Mouse (Mus musculus): ENCODE measurements at regions not wholly inside any gene's neighbourhood (a gene's known extent, or its start where the extent isn't known, plus 50 kb on each side); places are given as distances from the start of the nearest gene placed in this dataset.

DNA sequence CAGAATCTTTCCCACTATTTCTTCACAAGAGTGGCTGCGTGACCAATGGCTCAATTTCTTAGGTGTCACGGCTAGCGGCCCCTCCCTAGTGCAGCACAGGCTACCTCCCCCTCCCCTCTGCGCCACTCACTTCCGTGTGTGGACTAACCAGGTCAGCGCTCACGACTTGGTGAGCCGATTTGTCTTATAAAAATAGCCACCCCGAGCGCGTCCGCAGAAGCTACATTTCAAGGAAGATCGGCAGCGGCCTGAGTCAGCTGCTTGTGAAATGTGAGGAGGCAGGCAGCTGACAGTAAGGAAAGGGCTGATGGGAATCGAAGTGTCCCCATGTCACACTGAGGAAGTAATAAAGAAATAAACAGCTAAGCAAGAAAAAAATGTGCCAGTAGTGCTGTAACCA lies 82.3 kb upstream of the Pced1b start:
- 75% methylated on average over 15 of the region's 15 CpGs for WGBS
- no peak overlapping the region for H3K4me2 ChIP-seq (replicated peaks)
- H3K27ac ChIP-seq (replicated peaks): no peak overlapping the region

GRCm38 (mm10) chr15:97163971-97164370 lies 82.9 kb upstream of the Pced1b start:
- no peak for ATAC-seq (ENCODE audit: insufficient number of reproducible peaks, low FRiP score, low TSS enrichment, low read depth)
- H3K36me3 ChIP-seq: no peaks in the 10 kb centered on the region
- no peaks in the 10 kb centered on the region for H3K9me3 ChIP-seq (replicated peaks)
- WGBS: 92% methylated on average over 6 of the region's 6 CpGs
- H3K4me3 ChIP-seq (replicated peaks): no peak overlapping the region
- no peak overlapping the region for H3K27ac ChIP-seq (replicated peaks)
- no peaks in the 10 kb centered on the region for H3K4me1 ChIP-seq
- H3K4me2 ChIP-seq (replicated peaks): no peak overlapping the region
- no peaks in the 10 kb centered on the region for H3K27me3 ChIP-seq
- H3K9ac ChIP-seq: no peak overlapping the region

More for the DNA sequence above, 82.3 kb upstream of the Pced1b start:
- H3K9me3 ChIP-seq (replicated peaks): no peaks in the 10 kb centered on the region
- ATAC-seq (ENCODE audit: insufficient number of reproducible peaks, low FRiP score, low TSS enrichment, low read depth): no peak
- H3K9ac ChIP-seq: no peak overlapping the region
- H3K4me1 ChIP-seq: no peaks in the 10 kb centered on the region
- H3K4me3 ChIP-seq (replicated peaks): no peak overlapping the region
- no peaks in the 10 kb centered on the region for H3K36me3 ChIP-seq
- no peaks in the 10 kb centered on the region for H3K27me3 ChIP-seq

GRCm38 (mm10) chr15:97163090-97163489 lies 83.8 kb upstream of the Pced1b start:
- no peak overlapping the region for H3K9ac ChIP-seq
- no peaks in the 10 kb centered on the region for H3K9me3 ChIP-seq (replicated peaks)
- no peak for ATAC-seq (ENCODE audit: insufficient number of reproducible peaks, low FRiP score, low TSS enrichment, low read depth)
- H3K36me3 ChIP-seq: no peaks in the 10 kb centered on the region
- H3K4me1 ChIP-seq: no peaks in the 10 kb centered on the region
- WGBS: 90% methylated on average over 8 of the region's 8 CpGs
- no peak overlapping the region for H3K27ac ChIP-seq (replicated peaks)
- H3K4me2 ChIP-seq (replicated peaks): no peak overlapping the region
- no peaks in the 10 kb centered on the region for H3K27me3 ChIP-seq
- no peak overlapping the region for H3K4me3 ChIP-seq (replicated peaks)

DNA sequence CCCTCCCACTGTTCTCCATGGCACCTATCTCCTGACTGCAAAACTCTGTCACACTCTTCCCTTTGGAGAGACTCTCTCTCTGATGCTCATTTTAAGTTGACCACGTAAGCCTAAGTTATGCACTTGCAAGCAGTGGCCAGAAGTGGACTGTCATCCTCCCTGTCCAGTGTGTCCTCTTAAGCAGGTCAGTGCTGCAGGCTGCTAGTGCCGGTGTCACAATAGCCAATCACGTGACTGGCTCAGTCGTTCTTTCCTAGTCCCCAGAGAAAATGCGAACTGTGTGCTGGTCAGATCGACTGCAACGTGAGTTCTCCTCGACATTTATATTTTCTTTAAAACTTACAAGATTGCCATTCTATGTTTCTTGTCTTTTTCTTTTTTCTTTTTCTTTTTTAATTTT lies 84.6 kb upstream of the Pced1b start:
- ATAC-seq (ENCODE audit: insufficient number of reproducible peaks, low FRiP score, low TSS enrichment, low read depth): no peak
- H3K27me3 ChIP-seq: no peaks in the 10 kb centered on the region
- H3K36me3 ChIP-seq: no peaks in the 10 kb centered on the region
- no peak overlapping the region for H3K9ac ChIP-seq
- H3K4me3 ChIP-seq (replicated peaks): no peak overlapping the region
- H3K9me3 ChIP-seq (replicated peaks): no peaks in the 10 kb centered on the region
- H3K27ac ChIP-seq (replicated peaks): no peak overlapping the region
- H3K4me2 ChIP-seq (replicated peaks): no peak overlapping the region
- no peaks in the 10 kb centered on the region for H3K4me1 ChIP-seq
- WGBS: 86% methylated on average over 8 of the region's 8 CpGs

DNA sequence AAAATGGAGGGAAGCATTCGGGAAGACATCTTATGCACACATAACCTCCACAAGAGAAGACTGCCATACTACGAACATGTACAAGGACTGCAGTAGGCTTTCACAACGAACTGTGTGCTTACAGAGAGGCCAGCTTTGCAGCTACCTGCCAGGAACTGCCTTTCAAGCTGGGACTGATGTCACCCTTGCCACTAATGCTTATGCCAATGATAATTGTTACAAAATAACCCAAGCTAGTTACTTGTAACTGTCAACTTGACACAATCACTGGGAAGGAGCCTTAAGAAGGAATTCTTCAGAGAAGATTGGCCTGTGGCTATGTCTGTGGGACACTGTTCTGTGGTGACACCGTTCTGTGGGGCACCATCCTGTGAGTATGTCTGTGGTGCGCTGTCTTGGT lies 85.4 kb upstream of the Pced1b start:
- Histone ChIP-seq H3K27ac (replicated peaks) (no peak overlapping the region), H3K9ac (no peak overlapping the region), H3K4me3 (replicated peaks) (no peak overlapping the region), H3K27me3 (no peaks in the 10 kb centered on the region), H3K36me3 (no peaks in the 10 kb centered on the region), H3K4me2 (replicated peaks) (no peak overlapping the region), H3K9me3 (replicated peaks) (no peaks in the 10 kb centered on the region), H3K4me1 (no peaks in the 10 kb centered on the region)
- ATAC-seq (ENCODE audit: insufficient number of reproducible peaks, low FRiP score, low TSS enrichment, low read depth): no peak
- WGBS: 89% methylated on average over 5 of the region's 5 CpGs

DNA sequence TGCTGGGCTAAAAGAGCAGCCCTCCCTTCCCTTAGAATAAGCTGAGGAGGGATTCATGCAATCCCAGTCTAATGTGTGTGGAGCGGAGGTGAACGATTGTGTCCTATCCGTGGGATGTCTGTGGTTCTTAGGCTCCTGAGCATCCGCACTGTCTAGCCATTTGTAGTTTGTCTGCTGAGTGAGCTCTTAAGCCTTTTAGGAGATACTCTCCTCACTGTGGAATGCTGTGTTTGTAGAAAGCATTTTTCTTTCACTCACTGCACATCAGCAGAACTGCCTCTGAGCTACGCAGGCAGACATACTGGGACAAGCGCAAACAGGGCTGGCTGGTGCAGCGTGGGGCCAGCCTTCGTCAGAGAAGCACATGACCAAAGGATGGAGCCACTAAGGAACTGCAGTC lies 94.6 kb upstream of the Pced1b start:
- H3K4me2 ChIP-seq (replicated peaks): no peak overlapping the region
- no peak for ATAC-seq (ENCODE audit: insufficient number of reproducible peaks, low FRiP score, low TSS enrichment, low read depth)
- no peak overlapping the region for H3K27ac ChIP-seq (replicated peaks)
- no peak overlapping the region for H3K4me3 ChIP-seq (replicated peaks)
- no peaks in the 10 kb centered on the region for H3K4me1 ChIP-seq
- no peak overlapping the region for H3K9ac ChIP-seq
- H3K36me3 ChIP-seq: no peaks in the 10 kb centered on the region
- H3K9me3 ChIP-seq (replicated peaks): no peaks in the 10 kb centered on the region
- 57% methylated on average over 8 of the region's 8 CpGs for WGBS
- H3K27me3 ChIP-seq: no peaks in the 10 kb centered on the region

- ATAC-seq (ENCODE audit: insufficient number of reproducible peaks, low FRiP score, low TSS enrichment, low read depth): no peak
- no peaks in the 10 kb centered on the region for H3K36me3 ChIP-seq
These were observed 95.1 kb upstream of the Pced1b start for GRCm38 (mm10) chr15:97151793-97152192.

DNA sequence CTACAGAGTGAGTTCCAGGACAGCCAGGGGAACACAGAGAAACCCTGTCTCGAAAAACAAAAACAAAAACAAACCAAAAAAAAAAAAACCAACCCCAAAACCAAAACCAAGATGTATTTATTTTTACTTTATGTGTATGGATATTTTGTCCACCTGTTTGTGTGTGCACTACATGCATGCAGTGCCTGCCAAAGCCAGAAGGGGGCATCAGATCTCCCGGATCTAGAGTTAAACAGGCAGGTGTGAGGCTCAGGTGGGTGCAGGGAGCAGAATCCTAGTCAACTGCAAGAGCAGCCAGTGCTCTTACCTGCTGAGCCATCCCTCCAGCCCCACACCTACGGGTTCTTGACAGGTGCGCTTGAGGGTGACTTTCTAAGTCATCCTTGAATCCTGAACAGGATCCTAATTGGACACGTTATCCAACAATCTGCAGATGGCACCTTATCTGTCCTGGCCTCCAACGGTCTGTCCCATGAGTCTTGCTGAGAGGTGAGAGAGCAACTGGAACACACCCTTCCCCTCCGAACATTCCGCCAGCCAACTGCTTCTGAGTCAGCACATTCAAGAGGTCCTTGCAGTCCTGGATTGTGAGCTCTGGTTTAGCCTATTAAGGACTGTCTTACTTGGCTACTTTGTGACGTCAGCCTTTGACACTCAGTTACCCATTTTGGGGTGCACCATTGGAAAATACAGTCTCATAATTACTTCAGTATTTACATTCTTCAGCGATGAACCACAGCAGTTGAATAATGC lies 95.4 kb upstream of the Slc38a4 start:
- H3K36me3 ChIP-seq: no peaks in the 10 kb centered on the region
- 85% methylated on average over 10 of the region's 10 CpGs for WGBS
- H3K4me1 ChIP-seq: no peaks in the 10 kb centered on the region
- no peak for ATAC-seq (ENCODE audit: insufficient number of reproducible peaks, low FRiP score, low TSS enrichment, low read depth)
- no peak overlapping the region for H3K9ac ChIP-seq
- H3K4me2 ChIP-seq (replicated peaks): no peak overlapping the region
- no peak overlapping the region for H3K4me3 ChIP-seq (replicated peaks)
- no peaks in the 10 kb centered on the region for H3K9me3 ChIP-seq (replicated peaks)
- H3K27ac ChIP-seq (replicated peaks): no peak overlapping the region
- H3K27me3 ChIP-seq: no peaks in the 10 kb centered on the region

More at GRCm38 (mm10) chr15:97151793-97152192, 95.1 kb upstream of the Pced1b start:
- H3K4me3 ChIP-seq (replicated peaks): no peak overlapping the region
- no peaks in the 10 kb centered on the region for H3K4me1 ChIP-seq
- H3K9ac ChIP-seq: no peak overlapping the region
- H3K4me2 ChIP-seq (replicated peaks): no peak overlapping the region
- no peaks in the 10 kb centered on the region for H3K27me3 ChIP-seq
- 80% methylated on average over 12 of the region's 12 CpGs for WGBS
- no peaks in the 10 kb centered on the region for H3K9me3 ChIP-seq (replicated peaks)
- no peak overlapping the region for H3K27ac ChIP-seq (replicated peaks)

DNA sequence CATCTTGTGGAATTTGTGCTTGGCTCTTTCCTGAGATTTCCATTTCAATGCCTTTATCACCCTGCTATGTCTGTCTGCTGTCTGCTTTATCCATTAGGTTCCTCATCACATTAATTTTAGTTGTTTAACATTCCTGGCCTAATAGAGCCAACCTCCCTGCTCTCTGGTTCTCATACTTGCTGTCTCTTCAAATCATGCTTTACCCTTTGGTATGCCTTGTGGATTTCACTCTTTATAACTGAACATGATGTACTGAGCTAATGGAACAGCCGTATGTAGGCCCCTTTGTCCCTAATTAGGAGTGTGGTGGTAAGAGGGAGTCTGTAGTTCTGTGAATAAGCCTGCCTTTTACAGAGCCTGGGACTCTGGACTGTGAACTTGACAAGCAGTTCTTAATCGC lies 86.2 kb upstream of the Slc38a4 start:
- WGBS: 72% methylated on average over 2 of the region's 2 CpGs
- Histone ChIP-seq H3K9me3 (replicated peaks) (no peaks in the 10 kb centered on the region), H3K4me3 (replicated peaks) (no peak overlapping the region), H3K27ac (replicated peaks) (no peak overlapping the region), H3K4me2 (replicated peaks) (no peak overlapping the region), H3K4me1 (no peaks in the 10 kb centered on the region), H3K9ac (no peak overlapping the region), H3K36me3 (no peaks in the 10 kb centered on the region), H3K27me3 (no peaks in the 10 kb centered on the region)
- no peak for ATAC-seq (ENCODE audit: insufficient number of reproducible peaks, low FRiP score, low TSS enrichment, low read depth)

DNA sequence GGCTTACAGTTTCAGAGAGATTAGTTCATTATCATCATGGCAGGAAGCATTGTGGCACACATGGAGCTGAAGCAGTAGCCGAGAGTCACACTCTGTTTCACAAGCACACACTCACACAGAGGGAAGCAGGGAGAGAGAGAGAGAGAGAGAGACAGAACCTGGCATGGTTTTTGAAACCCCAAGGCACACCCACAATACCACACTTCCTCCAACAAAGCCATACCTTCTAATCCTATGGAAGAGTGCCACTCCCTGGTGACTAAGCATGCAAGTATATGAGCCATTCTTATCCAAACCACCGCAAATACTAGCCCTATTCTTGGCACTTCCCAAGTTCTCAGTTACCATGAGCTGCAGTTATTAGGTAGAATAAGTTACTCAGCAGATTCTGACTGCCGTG lies 82.5 kb upstream of the Slc38a4 start:
- H3K27me3 ChIP-seq: no peaks in the 10 kb centered on the region
- H3K27ac ChIP-seq (replicated peaks): no peak overlapping the region
- no peak for ATAC-seq (ENCODE audit: insufficient number of reproducible peaks, low FRiP score, low TSS enrichment, low read depth)
- H3K4me1 ChIP-seq: peaks cover 3% of the 10 kb centered on the region; the same call in 1 of the 2 replicates
- no peaks in the 10 kb centered on the region for H3K36me3 ChIP-seq
- H3K4me3 ChIP-seq (replicated peaks): no peak overlapping the region
- no peaks in the 10 kb centered on the region for H3K9me3 ChIP-seq (replicated peaks)
- 71% methylated on average over 3 of the region's 3 CpGs for WGBS
- no peak overlapping the region for H3K4me2 ChIP-seq (replicated peaks)
- H3K9ac ChIP-seq: no peak overlapping the region

DNA sequence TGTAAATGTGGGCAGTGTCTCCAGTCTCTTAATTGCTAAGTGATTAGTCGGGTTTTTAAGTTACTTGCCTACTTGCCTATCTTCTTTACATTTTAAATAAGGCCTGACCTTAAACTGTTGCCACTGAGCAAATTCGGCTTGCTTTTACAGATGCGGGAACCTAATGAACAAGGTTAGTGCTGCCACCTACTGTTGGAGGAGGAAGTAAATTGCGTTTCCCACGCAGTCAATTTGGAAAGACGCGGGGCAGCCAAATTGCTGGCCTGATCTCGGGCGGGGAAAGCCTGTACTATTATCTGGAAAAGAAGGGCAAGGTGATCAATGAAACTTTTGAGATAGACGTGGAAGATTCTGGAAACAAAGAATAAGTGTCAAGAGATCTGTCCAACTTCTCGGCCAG lies 79.5 kb upstream of the Slc38a4 start:
- Histone ChIP-seq H3K4me2 (replicated peaks) (no peak overlapping the region), H3K9ac (no peak overlapping the region), H3K4me3 (replicated peaks) (no peak overlapping the region), H3K27ac (replicated peaks) (no peak overlapping the region), H3K36me3 (no peaks in the 10 kb centered on the region), H3K27me3 (no peaks in the 10 kb centered on the region), H3K4me1 (peaks cover 3% of the 10 kb centered on the region; the same call in 1 of the 2 replicates), H3K9me3 (replicated peaks) (no peaks in the 10 kb centered on the region)
- 8% methylated on average over 11 of the region's 11 CpGs for WGBS
- ATAC-seq (ENCODE audit: insufficient number of reproducible peaks, low FRiP score, low TSS enrichment, low read depth): no peak

- no peak overlapping the region for H3K4me2 ChIP-seq (replicated peaks)
- no peak overlapping the region for H3K4me3 ChIP-seq (replicated peaks)
- WGBS: 95% methylated on average over 8 of the region's 8 CpGs
- no peak for ATAC-seq (ENCODE audit: insufficient number of reproducible peaks, low FRiP score, low TSS enrichment, low read depth)
- no peaks in the 10 kb centered on the region for H3K4me1 ChIP-seq
- no peaks in the 10 kb centered on the region for H3K27me3 ChIP-seq
- no peaks in the 10 kb centered on the region for H3K36me3 ChIP-seq
- no peaks in the 10 kb centered on the region for H3K9me3 ChIP-seq (replicated peaks)
- no peak overlapping the region for H3K9ac ChIP-seq
- H3K27ac ChIP-seq (replicated peaks): no peak overlapping the region
These were observed 72.0 kb upstream of the Slc38a4 start for GRCm38 (mm10) chr15:97127771-97128170.

Data from embryonic facial prominence, embryonic 15.5 days (tissue).